Mouse (Mus musculus): ENCODE results near the gene Taldo1.

Gene Taldo1

GRCm38 (mm10) chr7:141391625-141392551, at the start of gene Taldo1:
Gene Taldo1 (plus strand): TSS chr7:141392199.
- DNase-seq (ENCODE audit: low read depth, low spot score), result peak; percentile 92

- no peak for DNase-seq (ENCODE audit: low read depth, low spot score)
Observed at GRCm38 (mm10) chr7:141343230-141343629, 48.8 kb upstream of the Taldo1 start.

GRCm38 (mm10) chr7:141343696-141344095, 48.3 kb upstream of the Taldo1 start:
- DNase-seq (ENCODE audit: low read depth, low spot score), result no peak

GRCm38 (mm10) chr7:141344787-141345186, 47.2 kb upstream of the Taldo1 start:
- DNase-seq (ENCODE audit: low read depth, low spot score), result no peak

GRCm38 (mm10) chr7:141351061-141351460, 40.9 kb upstream of the Taldo1 start:
- no peak for DNase-seq (ENCODE audit: low read depth, low spot score)

- no peak for DNase-seq (ENCODE audit: low read depth, low spot score)
Observed at GRCm38 (mm10) chr7:141355051-141355450, 36.9 kb upstream of the Taldo1 start.

GRCm38 (mm10) chr7:141355626-141356326, 36.2 kb upstream of the Taldo1 start:
- no peak for DNase-seq (ENCODE audit: low read depth, low spot score)

GRCm38 (mm10) chr7:141356971-141357370, 35.0 kb upstream of the Taldo1 start:
- DNase-seq (ENCODE audit: low read depth, low spot score), result no peak

GRCm38 (mm10) chr7:141361510-141361909, 30.5 kb upstream of the Taldo1 start:
- no peak for DNase-seq (ENCODE audit: low read depth, low spot score)

GRCm38 (mm10) chr7:141363106-141363751, 28.8 kb upstream of the Taldo1 start:
- peak; percentile 69 for DNase-seq (ENCODE audit: low read depth, low spot score)

GRCm38 (mm10) chr7:141363752-141364125, 28.3 kb upstream of the Taldo1 start:
- DNase-seq (ENCODE audit: low read depth, low spot score), result no peak

GRCm38 (mm10) chr7:141364349-141365048, 27.5 kb upstream of the Taldo1 start:
- no peak for DNase-seq (ENCODE audit: low read depth, low spot score)

- DNase-seq (ENCODE audit: low read depth, low spot score), result no peak
Observed at GRCm38 (mm10) chr7:141365049-141365445, 27.0 kb upstream of the Taldo1 start.

- DNase-seq (ENCODE audit: low read depth, low spot score), result no peak
Observed at GRCm38 (mm10) chr7:141367358-141367757, 24.6 kb upstream of the Taldo1 start.

- no peak for DNase-seq (ENCODE audit: low read depth, low spot score)
Observed at GRCm38 (mm10) chr7:141369918-141370317, 22.1 kb upstream of the Taldo1 start.

- no peak for DNase-seq (ENCODE audit: low read depth, low spot score)
Observed at GRCm38 (mm10) chr7:141371942-141372595, 19.9 kb upstream of the Taldo1 start.

- no peak for DNase-seq (ENCODE audit: low read depth, low spot score)
Observed at GRCm38 (mm10) chr7:141373611-141374010, 18.4 kb upstream of the Taldo1 start.

- DNase-seq (ENCODE audit: low read depth, low spot score), result no peak
Observed at GRCm38 (mm10) chr7:141374399-141374798, 17.6 kb upstream of the Taldo1 start.

- no peak for DNase-seq (ENCODE audit: low read depth, low spot score)
Observed at GRCm38 (mm10) chr7:141379584-141379983, 12.4 kb upstream of the Taldo1 start.

GRCm38 (mm10) chr7:141381068-141381835, 10.7 kb upstream of the Taldo1 start:
- no peak for DNase-seq (ENCODE audit: low read depth, low spot score)

Data from forelimb bud, embryonic 11.5 days (tissue).